Mouse (Mus musculus) CH12.LX (cell line): Measurements from ENCODE around the gene Ppp2r5e. TPM values are rescaled to one million over a fixed set of nuclear protein-coding genes. Genes with fewer than 3 reads are reported as not detected.

Experiments
- DNase-seq: peaks from one replicate; pipeline ENCODE4 v3.0.0-alpha.2; 2013; ENCODE audit errors: extremely low read depth
- H3K27ac ChIP-seq: 2 replicates; pipeline ENCODE4 v1.5.1; 2012; ENCODE audit warnings: low read depth, mild to moderate bottlenecking, control low read depth, moderate library complexity; ENCODE audit not compliant: insufficient read depth
- H3K27me3 ChIP-seq: replicated peaks from 2 replicates; pipeline ENCODE3; 2012; ENCODE audit warnings: inconsistent platforms
- H3K36me3 ChIP-seq, 2 experiments: replicated peaks in 1 of 2; 2 replicates each; pipeline versions ENCODE3 to v1.6.1; 2012; ENCODE audit warnings: inconsistent platforms in 1 of 2, low read length in 1 of 2, mild to moderate bottlenecking in 1 of 2, mixed read lengths in 1 of 2, moderate library complexity in 1 of 2; ENCODE audit not compliant: control insufficient read depth in 1 of 2, insufficient read depth in 1 of 2
- H3K4me1 ChIP-seq, 2 experiments: 2 replicates each; pipeline ENCODE4 v1.6.1; 2012; ENCODE audit warnings: inconsistent platforms in 1 of 2, moderate library complexity in 1 of 2; ENCODE audit not compliant: insufficient read depth in 2 of 2, control insufficient read depth in 1 of 2
- H3K4me2 ChIP-seq: 2 replicates; pipeline ENCODE4 v1.6.1; 2012; ENCODE audit warnings: low read depth, mild to moderate bottlenecking, control low read depth; ENCODE audit not compliant: poor library complexity, insufficient read depth, severe bottlenecking
- H3K4me3 ChIP-seq, 3 experiments: fragments of 150-350 bp in 1 of 3; sonication (generic) in 1 of 3; replicated peaks in 1 of 3; 2 replicates each; pipeline versions ENCODE3 to v1.5.1; 2011 to 2012; ENCODE audit warnings: low read depth in 2 of 3, low read length in 2 of 3, mild to moderate bottlenecking in 2 of 3, moderate library complexity in 2 of 3, control low read depth in 1 of 3, improper control_type of control experiment in 1 of 3, inconsistent platforms in 1 of 3, mixed read lengths in 1 of 3; ENCODE audit not compliant: poor library complexity in 1 of 3
- H3K79me2 ChIP-seq: replicated peaks from 2 replicates; pipeline ENCODE4 v1.6.1; 2012; ENCODE audit warnings: mild to moderate bottlenecking, moderate library complexity; ENCODE audit not compliant: control insufficient read depth, poor library complexity, insufficient read depth, severe bottlenecking; ENCODE audit errors: extremely low read depth
- H3K9ac ChIP-seq: 2 replicates; pipeline ENCODE4 v1.6.1; 2012; ENCODE audit warnings: low read depth, mild to moderate bottlenecking, control low read depth, moderate library complexity; ENCODE audit not compliant: insufficient read depth
- H3K9me3 ChIP-seq: replicated peaks from 2 replicates; pipeline ENCODE3; 2012; ENCODE audit warnings: low read length, inconsistent platforms, mixed read lengths
- CHD2 ChIP-seq: IDR thresholded peaks from 2 replicates; pipeline ENCODE4 v1.6.1; 2011; ENCODE audit warnings: low read length, improper control_type of control experiment
- CTCF ChIP-seq, 2 experiments: IDR thresholded peaks in 1 of 2; conservative IDR thresholded peaks in 1 of 2; 2 replicates each; pipeline ENCODE4 v1.5.1; 2011 to 2012; ENCODE audit warnings: low read depth in 2 of 2, low read length in 2 of 2, improper control_type of control experiment in 1 of 2, inconsistent platforms in 1 of 2, mild to moderate bottlenecking in 1 of 2, moderate library complexity in 1 of 2
- ELF1 ChIP-seq: IDR thresholded peaks from 2 replicates; pipeline ENCODE4 v1.6.1; 2014; ENCODE audit warnings: low read depth, mild to moderate bottlenecking, inconsistent platforms, low read length, improper control_type of control experiment
- EP300 ChIP-seq: IDR thresholded peaks from 2 replicates; pipeline ENCODE4 v1.6.1; 2011; ENCODE audit warnings: low read length, improper control_type of control experiment
- ETS1 ChIP-seq: conservative IDR thresholded peaks from 2 replicates; pipeline ENCODE4 v1.6.1; 2012; ENCODE audit warnings: low read depth, mild to moderate bottlenecking, inconsistent platforms, low read length, improper control_type of control experiment, moderate library complexity
- IRF4 ChIP-seq: IDR thresholded peaks from 2 replicates; pipeline ENCODE4 v1.6.1; 2014; ENCODE audit warnings: low read depth, mild to moderate bottlenecking, inconsistent platforms, low read length, improper control_type of control experiment
- JUND ChIP-seq: conservative IDR thresholded peaks from 2 replicates; pipeline ENCODE4 v1.6.1; 2011; ENCODE audit warnings: low read depth, low read length, improper control_type of control experiment
- MAFK ChIP-seq: IDR thresholded peaks from 2 replicates; pipeline ENCODE4 v1.6.1; 2011; ENCODE audit warnings: low read length, improper control_type of control experiment; ENCODE audit not compliant: insufficient replicate concordance
- MAX ChIP-seq: IDR thresholded peaks from 2 replicates; pipeline ENCODE4 v1.6.1; 2011; ENCODE audit warnings: low read length, improper control_type of control experiment
- MAZ ChIP-seq: IDR thresholded peaks from 2 replicates; pipeline ENCODE4 v1.6.1; 2012; ENCODE audit warnings: low read depth, mild to moderate bottlenecking, inconsistent platforms, low read length, improper control_type of control experiment, moderate library complexity
- MEF2A ChIP-seq: IDR thresholded peaks from 2 replicates; pipeline ENCODE4 v1.6.1; 2014; ENCODE audit warnings: low read depth, mild to moderate bottlenecking, inconsistent platforms, low read length, improper control_type of control experiment, borderline replicate concordance
- MXI1 ChIP-seq: IDR thresholded peaks from 2 replicates; pipeline ENCODE4 v1.6.1; 2011; ENCODE audit warnings: mild to moderate bottlenecking, low read depth, low read length, improper control_type of control experiment
- NELFE ChIP-seq: IDR thresholded peaks from 2 replicates; pipeline ENCODE4 v1.6.1; 2011; ENCODE audit warnings: low read depth, low read length, improper control_type of control experiment
- PAX5 ChIP-seq: IDR thresholded peaks from 2 replicates; pipeline ENCODE4 v1.6.1; 2012; ENCODE audit warnings: low read length, inconsistent platforms, mixed read lengths
- POLR2A ChIP-seq: IDR thresholded peaks from 2 replicates; pipeline ENCODE4 v1.6.1; 2011; ENCODE audit warnings: low read depth, mild to moderate bottlenecking, improper control_type of control experiment, low read length
- POLR2AphosphoS2 ChIP-seq: IDR thresholded peaks from 2 replicates; pipeline ENCODE4 v1.6.1; 2011; ENCODE audit warnings: low read depth, low read length, improper control_type of control experiment
- RAD21 ChIP-seq: IDR thresholded peaks from 2 replicates; pipeline ENCODE4 v1.6.1; 2011; ENCODE audit warnings: low read depth, mild to moderate bottlenecking, low read length, improper control_type of control experiment, moderate library complexity
- RCOR1 ChIP-seq: conservative IDR thresholded peaks from 2 replicates; pipeline ENCODE4 v1.6.1; 2012; ENCODE audit warnings: low read depth, mild to moderate bottlenecking, inconsistent platforms, low read length, improper control_type of control experiment
- SIN3A ChIP-seq: IDR thresholded peaks from 2 replicates; pipeline ENCODE4 v1.6.1; 2012; ENCODE audit warnings: low read length, improper control_type of control experiment, inconsistent platforms
- SMC3 ChIP-seq: IDR thresholded peaks from 2 replicates; pipeline ENCODE4 v1.6.1; 2011; ENCODE audit warnings: low read depth, low read length, improper control_type of control experiment
- TBP ChIP-seq: conservative IDR thresholded peaks from 2 replicates; pipeline ENCODE4 v1.6.1; 2011; ENCODE audit warnings: low read depth, low read length, improper control_type of control experiment
- USF1 ChIP-seq: IDR thresholded peaks from 2 replicates; pipeline ENCODE4 v1.6.1; 2014; ENCODE audit warnings: low read depth, mild to moderate bottlenecking, inconsistent platforms, low read length, improper control_type of control experiment
- ZC3H11A ChIP-seq: IDR thresholded peaks from 2 replicates; pipeline ENCODE4 v1.6.1; 2012; ENCODE audit warnings: low read depth, mild to moderate bottlenecking, inconsistent platforms, low read length, improper control_type of control experiment
- dilution Hi-C: fragments of 300-500 bp; cut with MboI; formaldehyde crosslinking; loops from 2 replicates; pipeline ENCODE4 v1.14.3; 2020; ENCODE audit warnings: low sequenced_read_pairs; ENCODE audit not compliant: extremely low pct_unique_long_range_greater_than_20kb, extremely low pct_ligation_motif_present
- in situ Hi-C: fragments of 300-500 bp; cut with MboI; formaldehyde crosslinking; loops from 3 replicates; pipeline ENCODE4 v1.14.3; 2019; ENCODE audit warnings: low sequenced_read_pairs, low pct_ligation_motif_present, low pct_unique_long_range_greater_than_20kb, mixed read lengths
- polyA plus RNA-seq: library from polyadenylated mRNA; unstranded; fragments of >175 nt; gene quantifications from 2 replicates; pipeline ENCODE4 v1.2.1, GENCODE M21; 2012; ENCODE audit warnings: low read depth; ENCODE audit not compliant: insufficient read length
- total RNA-seq, 2 experiments: library from RNA; depleted of rRNA; stranded (reverse); fragments of 300-350 nt in 1 of 2; fragments of >200 nt in 1 of 2; gene quantifications; 2 replicates each; pipeline ENCODE4 v1.2.3; 2012 to 2014

Gene Ppp2r5e
- total and polyA plus RNA-seq, 3 experiments: 9.3 to 21.7 (median 10.0) TPM

DNA sequence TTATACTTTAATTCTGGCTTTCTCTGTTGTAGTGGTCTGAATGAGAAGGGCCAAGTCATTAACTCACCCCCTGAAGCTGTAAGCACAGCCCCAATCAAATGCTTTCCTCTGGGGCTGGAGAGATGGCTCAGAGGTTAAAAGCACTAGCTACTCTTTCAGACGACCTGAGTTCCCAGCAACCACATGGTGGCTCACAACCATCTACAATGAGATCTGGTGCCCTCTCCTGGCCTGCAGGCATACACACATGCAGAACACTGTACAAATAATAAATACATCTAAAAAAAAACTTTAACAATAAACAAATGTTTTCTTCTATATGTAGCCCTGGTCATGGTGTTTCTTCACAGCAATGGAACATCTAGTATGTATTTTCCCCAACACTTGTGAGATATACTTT, 33.6 kb upstream of the Ppp2r5e start:
- TF ChIP-seq USF1: no peak
- no peak for TF ChIP-seq ELF1
- TF ChIP-seq SMC3: no peak
- TF ChIP-seq ETS1: no peak
- no peak for TF ChIP-seq JUND
- TF ChIP-seq MAFK: no peak
- TF ChIP-seq MAX: no peak
- TF ChIP-seq RCOR1: no peak
- TF ChIP-seq SIN3A: no peak
- no peak for TF ChIP-seq POLR2AphosphoS2
- TF ChIP-seq EP300: no peak
- TF ChIP-seq MXI1: no peak
- peak; percentile 1 for TF ChIP-seq RAD21
- peak in 1 of 2 experiments; percentile 48; a peak in 2 of 4 replicates for TF ChIP-seq CTCF (conservative IDR thresholded peaks at IDR 0.05 in 1 of 2, IDR thresholded peaks at IDR 0.05 in 1 of 2; ENCODE audit: low read depth in 2 of 2, low read length in 2 of 2)
- Histone ChIP-seq H3K36me3 (peaks cover 10 to 25% of the 10 kb centered on the region in 2 experiments), H3K9ac (no peak overlapping the region), H3K4me3 (no peak overlapping the region), H3K27me3 (no peaks in the 10 kb centered on the region), H3K9me3 (peaks cover 5% of the 10 kb centered on the region), H3K27ac (no peak overlapping the region), H3K4me1 (no peaks in the 10 kb centered on the region), H3K4me2 (no peak overlapping the region), H3K79me2 (no peaks in the 10 kb centered on the region)
- in situ Hi-C loops (no loop called here), dilution Hi-C loops (no loop called here)
- DNase-seq: no peak

DNA sequence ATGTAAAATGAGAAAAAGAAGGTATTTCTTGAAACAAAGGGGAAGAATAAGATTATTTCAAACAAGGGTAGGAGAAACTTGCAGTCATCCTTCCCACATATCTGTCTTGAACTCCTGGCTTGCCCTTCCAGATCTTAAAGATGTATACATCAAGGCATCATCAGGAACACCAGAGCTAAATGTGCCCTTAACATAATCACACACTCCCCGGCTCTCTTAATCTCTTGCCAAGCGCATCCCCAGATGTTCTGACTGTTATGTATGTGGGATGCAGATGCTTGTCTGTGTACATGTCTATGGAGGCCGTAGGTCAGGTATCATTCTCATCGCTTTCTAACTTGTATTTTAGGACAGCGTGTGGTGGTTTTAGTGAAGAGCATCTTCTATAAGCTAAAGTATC, 27.2 kb upstream of the Ppp2r5e start:
- no peaks in the 10 kb centered on the region for H3K27me3 ChIP-seq
- TF ChIP-seq JUND: no peak
- no peak for TF ChIP-seq IRF4
- no peak for TF ChIP-seq PAX5
- TF ChIP-seq SMC3: no peak
- no peak for TF ChIP-seq MAX
- no peak for TF ChIP-seq USF1
- TF ChIP-seq POLR2A: no peak
- TF ChIP-seq ZC3H11A: no peak
- TF ChIP-seq CHD2: no peak
- TF ChIP-seq TBP: no peak
- TF ChIP-seq NELFE: no peak
- no peak for TF ChIP-seq MAZ
- no peak for TF ChIP-seq MEF2A
- TF ChIP-seq, all 38 proteins: peak for 0
- Histone ChIP-seq H3K9me3 (peaks cover 7% of the 10 kb centered on the region), H3K4me3 (no peak overlapping the region), H3K4me2 (no peak overlapping the region), H3K79me2 (no peaks in the 10 kb centered on the region), H3K9ac (no peak overlapping the region), H3K27ac (no peak overlapping the region), H3K4me1 (no peaks in the 10 kb centered on the region), H3K36me3 (no peaks in the 10 kb centered on the region)
- dilution Hi-C loops: no loop called here
- no peak for DNase-seq
- in situ Hi-C loops: no loop called here
